Mouse (Mus musculus) retina, adult 2 months (tissue): ENCODE measurements at regions not wholly inside any gene's neighbourhood (a gene's known extent, or its start where the extent isn't known, plus 50 kb on each side); places are given as distances from the start of the nearest gene placed in this dataset.

Experiments
- DNase-seq: peaks from one replicate; pipeline ENCODE4 v3.0.0-alpha.2; 2012; ENCODE audit warnings: low read depth, low spot score

GRCm38 (mm10) chr13:31330731-31331130 is 225.2 kb upstream of the Foxq1 start:
- DNase-seq, result no peak

GRCm38 (mm10) chr13:31334981-31335380 is 221.0 kb upstream of the Foxq1 start:
- no peak for DNase-seq

DNA sequence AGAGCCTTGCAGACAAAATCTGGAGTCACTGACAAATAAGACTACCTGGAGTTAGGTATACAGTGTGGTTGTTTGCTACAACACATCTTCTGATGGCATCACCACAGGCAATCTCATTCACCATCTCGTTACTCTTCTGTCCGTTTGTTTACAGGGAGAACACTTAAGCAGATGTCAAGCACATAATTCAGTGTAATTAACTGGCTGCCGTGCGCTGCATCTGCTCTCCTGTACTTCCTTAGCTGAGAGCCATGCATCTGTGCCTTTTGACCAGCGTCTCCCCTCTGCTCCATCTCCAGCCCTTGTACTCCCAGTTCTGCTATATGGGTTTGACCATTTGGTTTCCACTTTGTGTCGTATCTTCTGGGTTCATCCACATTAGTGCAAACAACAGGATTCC is 218.3 kb upstream of the Foxq1 start:
- no peak for DNase-seq

DNA sequence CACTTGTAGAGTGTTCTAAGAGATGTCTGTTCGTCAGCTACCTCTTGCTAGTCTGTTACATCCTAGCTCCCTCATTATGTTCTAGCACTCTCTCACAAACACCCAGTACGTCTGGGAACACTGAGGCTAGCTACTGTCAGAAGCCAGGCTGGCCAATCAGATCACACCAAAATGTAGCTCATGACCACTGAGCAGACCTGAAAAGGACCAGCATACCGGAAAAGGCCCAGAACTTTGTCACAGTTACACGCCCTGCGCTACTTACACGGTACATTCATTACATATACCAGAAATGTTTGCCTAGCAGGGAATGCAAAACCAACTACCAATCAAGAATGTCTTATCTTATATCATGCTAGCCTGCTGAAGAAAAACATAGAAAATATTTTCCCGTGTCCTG is 216.5 kb upstream of the Foxq1 start:
- no peak for DNase-seq

DNA sequence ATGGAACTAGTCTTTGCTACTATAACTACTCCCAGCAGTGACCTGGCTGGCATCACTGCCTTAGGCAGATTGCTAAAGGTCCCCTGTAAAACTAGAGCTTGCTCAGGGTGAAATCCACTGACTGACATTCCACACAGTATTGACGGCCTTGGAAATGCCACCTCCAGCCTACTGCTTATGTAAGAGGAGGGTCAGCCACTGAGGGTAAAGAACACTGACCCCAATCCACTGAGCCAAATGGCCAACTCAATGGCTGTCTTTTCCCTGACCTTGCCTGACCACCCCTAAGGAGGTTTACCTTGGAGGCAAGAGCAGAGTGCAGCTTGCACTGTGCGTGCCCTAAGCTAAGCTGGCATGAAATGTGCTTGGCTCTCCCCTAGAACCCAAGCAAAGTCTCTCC is 216.0 kb upstream of the Foxq1 start:
- no peak for DNase-seq

GRCm38 (mm10) chr13:31340363-31340948 is 215.5 kb upstream of the Foxq1 start:
- DNase-seq, result no peak

DNA sequence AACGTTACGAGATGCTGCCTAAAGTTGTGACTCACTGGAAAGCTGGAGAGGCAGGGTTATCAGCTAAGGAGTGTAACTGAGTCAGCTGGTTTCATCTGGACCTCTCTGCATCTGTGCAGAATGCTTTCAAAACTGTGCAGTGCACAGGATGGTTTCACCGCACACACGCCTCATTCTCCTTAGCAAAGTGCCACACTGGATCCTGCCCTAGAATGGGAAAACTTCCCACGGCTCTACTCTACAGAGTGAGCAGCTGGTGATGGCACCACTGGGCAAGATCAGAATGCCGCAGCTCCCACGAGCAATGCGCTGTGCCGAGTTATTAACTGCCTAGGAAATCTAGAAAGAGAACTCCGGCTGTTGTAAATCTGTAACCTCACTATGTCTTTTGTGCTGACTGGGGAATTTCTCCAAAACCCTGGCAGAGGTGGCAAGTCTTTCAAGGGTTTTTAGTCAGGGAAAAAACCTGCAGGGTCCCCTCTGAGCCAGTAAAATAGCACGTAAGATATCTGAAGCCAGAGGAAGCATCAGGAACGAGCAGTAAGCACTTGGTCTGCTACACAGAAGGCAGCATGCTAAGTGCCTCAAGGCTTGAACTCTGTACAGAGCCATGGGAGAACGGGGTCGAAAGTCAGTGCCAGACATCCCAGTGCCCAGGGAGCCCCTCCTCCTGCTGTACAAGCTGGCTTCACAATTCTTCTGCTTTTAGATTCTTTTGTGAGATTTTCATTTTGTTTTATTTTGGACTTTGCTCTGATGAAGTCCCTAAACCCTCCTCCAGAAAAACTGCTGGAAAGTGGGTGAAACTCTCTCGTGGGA is 214.4 kb upstream of the Foxq1 start:
- DNase-seq, result no peak

DNA sequence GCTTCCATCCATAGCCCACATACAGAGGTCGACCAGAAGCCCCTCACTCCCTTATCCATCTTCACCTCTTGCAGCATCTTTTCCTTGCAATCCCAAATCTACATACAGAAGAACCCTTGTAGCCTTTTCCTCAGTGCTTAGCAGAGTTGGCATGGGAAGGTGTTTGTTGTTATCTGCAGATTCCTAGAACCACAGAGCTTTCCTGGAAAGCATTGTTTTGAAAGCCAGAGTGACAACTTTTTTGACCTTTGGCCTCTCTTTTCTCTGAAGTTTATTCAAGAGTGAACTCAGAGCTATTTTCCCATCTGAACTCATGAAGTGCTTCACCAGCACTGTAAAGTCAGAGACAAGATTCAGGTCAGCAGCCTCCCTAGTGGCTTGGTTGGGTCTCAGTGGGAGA is 209.7 kb upstream of the Foxq1 start:
- no peak for DNase-seq

DNA sequence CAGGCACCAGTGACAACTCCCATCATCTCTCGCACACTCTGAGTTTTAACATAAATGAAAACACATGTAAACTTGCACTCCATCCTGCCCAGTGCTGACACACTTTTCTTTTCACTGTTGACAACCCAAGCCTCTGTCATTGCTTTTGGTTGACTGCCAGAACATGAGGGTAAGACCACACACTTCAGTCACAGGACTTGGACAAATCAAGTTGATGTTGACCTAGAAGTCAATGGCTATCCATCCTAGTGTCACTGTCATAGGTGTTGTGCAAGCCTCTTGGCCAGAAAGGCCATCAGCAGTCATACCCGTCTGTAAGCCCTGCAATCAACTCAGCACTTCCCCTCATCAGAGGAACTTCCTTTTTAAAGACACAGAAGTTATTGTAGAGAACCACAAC is 208.9 kb upstream of the Foxq1 start:
- DNase-seq, result no peak

- DNase-seq, result no peak
Measured at GRCm38 (mm10) chr13:31349671-31350070, 206.3 kb upstream of the Foxq1 start.

- DNase-seq, result no peak
Measured at GRCm38 (mm10) chr13:31351481-31351880, 204.5 kb upstream of the Foxq1 start.

- no peak for DNase-seq
Measured at GRCm38 (mm10) chr13:31352825-31353224, 203.1 kb upstream of the Foxq1 start.

DNA sequence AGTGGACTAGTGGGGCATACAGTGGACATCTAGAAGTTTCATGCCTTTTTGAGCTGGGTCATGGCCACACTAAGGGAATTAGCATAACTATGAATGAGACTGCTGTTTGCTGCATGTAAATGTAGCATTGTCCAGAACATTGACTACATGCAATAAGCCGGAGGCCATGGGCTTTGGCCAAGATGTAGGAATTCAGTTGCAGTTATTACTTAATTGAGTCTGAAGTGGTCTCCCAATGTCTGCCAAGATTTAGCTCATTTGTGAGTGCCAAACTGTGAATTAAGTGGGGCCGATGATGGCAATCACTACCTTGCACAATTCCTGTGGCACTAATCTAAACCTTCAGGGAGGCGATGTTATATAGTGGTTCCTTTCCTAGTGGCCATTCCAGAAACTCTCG is 196.6 kb upstream of the Foxq1 start:
- DNase-seq, result no peak

GRCm38 (mm10) chr13:31362386-31362785 is 193.5 kb upstream of the Foxq1 start:
- DNase-seq, result no peak

DNA sequence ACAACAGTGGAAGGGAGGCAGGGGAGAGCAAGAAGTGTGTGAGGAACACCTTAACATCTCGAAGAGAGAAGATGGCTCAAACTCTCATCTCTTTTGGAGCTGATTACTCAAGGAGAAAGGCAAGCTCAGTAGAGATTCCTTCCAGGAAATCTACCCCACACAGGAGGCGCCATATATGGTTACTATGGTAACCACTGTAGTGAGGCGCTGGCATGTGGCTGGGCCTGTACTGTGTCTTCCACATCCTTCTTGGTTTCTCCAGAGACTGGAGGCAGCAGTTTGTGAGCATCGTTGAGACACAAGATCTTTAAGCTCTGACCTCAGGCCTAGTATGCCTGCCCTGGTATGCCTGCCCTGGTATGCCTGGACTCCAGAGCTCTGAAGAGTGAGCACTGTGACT is 191.6 kb upstream of the Foxq1 start:
- no peak for DNase-seq

DNA sequence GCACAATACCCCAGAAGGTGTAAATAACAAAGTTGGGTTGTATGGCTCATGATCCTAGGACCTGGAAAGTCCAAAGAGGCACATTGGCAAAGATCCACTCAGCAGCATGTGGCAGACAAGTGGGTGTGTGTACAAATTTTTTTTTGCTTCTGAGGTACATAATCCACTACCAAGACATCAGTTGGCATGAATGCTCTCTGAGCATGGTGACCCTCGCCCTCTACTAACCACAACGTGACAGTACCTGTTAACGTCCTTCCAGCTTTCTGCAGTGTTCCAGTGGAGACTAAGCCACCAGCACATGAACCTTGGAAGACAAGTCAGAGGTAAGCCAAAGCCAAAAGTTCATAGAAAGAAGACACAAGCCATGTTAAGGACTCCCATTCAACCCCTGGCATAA is 188.7 kb upstream of the Foxq1 start:
- no peak for DNase-seq

GRCm38 (mm10) chr13:31369182-31369581 is 186.8 kb upstream of the Foxq1 start:
- DNase-seq, result no peak

DNA sequence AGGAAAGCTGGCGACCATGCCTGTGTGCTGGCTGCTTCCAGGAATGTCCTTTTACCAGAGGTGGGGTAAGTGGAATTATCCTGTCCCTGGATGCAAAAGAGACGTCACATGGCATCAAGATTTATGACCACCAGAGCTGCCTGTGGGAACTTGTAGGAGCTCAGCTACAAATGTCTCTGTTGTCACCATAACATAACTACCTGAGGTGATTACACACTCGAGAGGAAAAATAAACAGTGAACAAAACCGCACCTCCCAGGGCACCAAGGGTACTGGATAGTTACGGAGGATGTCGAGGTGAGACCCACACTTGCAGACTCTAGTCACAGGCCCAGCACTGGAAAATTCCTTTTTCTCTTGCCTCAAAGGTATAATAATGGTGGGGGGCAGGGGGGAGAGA is 185.1 kb upstream of the Foxq1 start:
- no peak for DNase-seq

- no peak for DNase-seq
Measured at GRCm38 (mm10) chr13:31374006-31374405, 181.9 kb upstream of the Foxq1 start.

GRCm38 (mm10) chr13:31393421-31394215 is 162.3 kb upstream of the Foxq1 start:
- DNase-seq, result no peak

DNA sequence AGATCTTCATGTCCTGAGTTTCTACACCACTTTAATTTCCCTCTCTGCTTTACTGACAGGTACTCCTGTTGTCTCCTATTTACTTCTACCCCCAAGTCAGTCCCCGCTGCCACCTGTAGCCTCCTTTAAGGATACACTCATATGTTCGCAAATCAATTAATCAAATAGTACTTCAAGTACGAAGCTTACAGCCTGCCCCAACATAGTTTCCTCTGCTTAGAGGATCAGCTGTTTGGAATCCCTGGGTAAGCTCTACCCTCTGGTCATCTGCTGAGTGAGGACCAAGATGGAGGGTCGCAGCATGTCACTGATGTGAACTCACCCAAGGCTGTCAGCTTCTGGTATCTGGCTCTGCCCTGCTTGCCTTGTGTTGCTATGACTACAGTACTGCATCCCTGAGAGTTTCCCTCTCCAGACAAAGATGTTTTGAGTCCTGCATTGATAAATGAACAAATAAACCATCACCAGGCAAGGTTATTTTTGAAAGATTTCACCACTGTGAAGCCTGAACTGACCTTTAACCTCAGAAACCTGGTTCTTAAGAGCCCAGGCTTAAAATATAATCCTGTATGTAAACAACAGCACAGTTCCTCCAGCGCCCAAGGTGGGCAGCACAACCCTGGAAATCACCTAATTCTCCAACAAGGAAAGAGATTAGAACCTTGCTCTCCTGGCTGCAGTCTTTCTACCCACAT is 159.6 kb upstream of the Foxq1 start:
- no peak for DNase-seq

- no peak for DNase-seq
Measured at GRCm38 (mm10) chr13:31397246-31397645, 158.7 kb upstream of the Foxq1 start.
